Mouse (Mus musculus) layer of hippocampus, postnatal 10 days (tissue): ENCODE data around the gene Chchd3. TPM values are rescaled to one million over a fixed set of nuclear protein-coding genes. Genes with fewer than 3 reads are reported as not detected.

Source experiments
- total RNA-seq, 2 experiments: library from RNA; stranded (reverse); gene quantifications; 2 replicates each; pipeline ENCODE4 v1.2.3; 2021

Gene Chchd3
- total RNA-seq, 2 experiments from 2014 or later = 94.5 to 111 TPM

Other genes with a start within 250 kb of the Chchd3 start
- gene Exoc4, start 188.8 kb upstream of the Chchd3 start, total RNA-seq = 10 to 100 TPM; 70.1 to 79.5 TPM